Mouse (Mus musculus) embryonic fibroblast, embryonic 13.5 days (primary cell): ENCODE data around the gene Syngap1. TPM values are rescaled to one million over a fixed set of nuclear protein-coding genes. Genes with fewer than 3 reads are reported as not detected.

Experiments
- H3K27ac ChIP-seq: 2 replicates; pipeline ENCODE4 v1.5.1; 2012; ENCODE audit warnings: low read length, control low read depth, inconsistent platforms; ENCODE audit not compliant: insufficient read depth
- H3K4me1 ChIP-seq: 2 replicates; pipeline ENCODE4 v1.6.1; 2011; ENCODE audit warnings: low read length; ENCODE audit not compliant: control insufficient read depth, insufficient read depth
- H3K4me3 ChIP-seq: 2 replicates; pipeline ENCODE4 v1.5.1; 2011; ENCODE audit warnings: mild to moderate bottlenecking, control low read depth, low read length; ENCODE audit not compliant: insufficient read depth
- CTCF ChIP-seq: IDR thresholded peaks from 2 replicates; pipeline ENCODE4 v1.5.1; 2011; ENCODE audit warnings: mild to moderate bottlenecking, control low read depth, low read length, moderate library complexity, borderline replicate concordance; ENCODE audit not compliant: insufficient read depth
- POLR2A ChIP-seq: IDR thresholded peaks from 2 replicates; pipeline ENCODE4 v1.6.1; 2011; ENCODE audit warnings: low read depth, mild to moderate bottlenecking, control low read depth, low read length, moderate library complexity
- polyA plus RNA-seq: library from polyadenylated mRNA; stranded (reverse); fragments of >200 nt; gene quantifications from 2 replicates; pipeline ENCODE4 v1.2.4, GENCODE M21; 2011; ENCODE audit warnings: low read depth; ENCODE audit not compliant: missing spikeins, insufficient read length

The Syngap1 gene
- polyA plus RNA-seq, 1 experiment, result 52.2 TPM

DNA sequence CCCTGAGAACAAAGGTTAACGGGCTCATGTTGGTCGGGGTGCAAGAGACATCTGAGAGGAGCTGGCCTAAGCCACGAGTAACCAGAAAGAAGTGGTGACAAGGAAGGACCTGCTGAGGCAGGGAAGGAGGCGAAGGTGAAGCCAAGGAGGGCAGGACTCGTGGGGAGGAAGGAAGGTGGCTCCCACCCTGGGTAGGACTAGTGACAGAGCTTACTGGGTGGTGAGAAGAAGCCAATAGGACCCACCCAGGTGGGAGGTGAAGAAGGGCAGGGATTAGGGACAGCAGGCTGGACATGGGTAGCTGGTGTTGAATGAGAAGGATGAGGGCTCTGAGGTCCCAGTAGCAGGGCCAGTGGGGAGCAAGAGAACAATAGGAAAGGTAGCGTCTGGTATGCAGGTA, 12.1 kb downstream of the Syngap1 start:
- Histone ChIP-seq H3K27ac (peak overlapping the region; percentile 27; the same call in 1 of the 2 replicates), H3K4me3 (peak overlapping the region; percentile 27), H3K4me1 (peaks cover 25% of the 10 kb centered on the region)
- TF ChIP-seq POLR2A, result no peak
- TF ChIP-seq CTCF, result no peak

DNA sequence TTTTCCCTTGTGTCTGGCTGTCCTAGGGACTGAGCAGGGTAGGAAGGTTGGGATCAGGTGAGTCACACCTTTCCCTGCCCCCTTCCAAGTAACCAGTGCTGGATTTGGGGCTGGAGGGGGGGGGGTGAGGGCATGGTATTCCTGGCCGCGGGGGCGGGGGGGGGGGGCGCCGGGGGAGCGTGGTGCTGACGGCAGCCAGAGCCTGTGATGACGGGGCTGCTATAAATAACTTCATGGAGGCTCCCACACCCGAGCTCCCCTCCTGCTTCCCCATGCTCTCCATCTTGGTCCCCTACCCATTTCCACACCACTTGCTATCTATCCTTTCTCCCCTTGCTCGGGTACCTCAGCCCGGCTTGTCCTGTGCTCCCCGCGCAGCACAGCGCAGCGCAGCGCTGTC, 12.7 kb downstream of the Syngap1 start:
- Histone ChIP-seq H3K27ac (peak overlapping the region; percentile 68), H3K4me1 (peaks cover 25% of the 10 kb centered on the region), H3K4me3 (peak overlapping the region; percentile 27)
- no peak for TF ChIP-seq POLR2A
- TF ChIP-seq CTCF, result no peak

DNA sequence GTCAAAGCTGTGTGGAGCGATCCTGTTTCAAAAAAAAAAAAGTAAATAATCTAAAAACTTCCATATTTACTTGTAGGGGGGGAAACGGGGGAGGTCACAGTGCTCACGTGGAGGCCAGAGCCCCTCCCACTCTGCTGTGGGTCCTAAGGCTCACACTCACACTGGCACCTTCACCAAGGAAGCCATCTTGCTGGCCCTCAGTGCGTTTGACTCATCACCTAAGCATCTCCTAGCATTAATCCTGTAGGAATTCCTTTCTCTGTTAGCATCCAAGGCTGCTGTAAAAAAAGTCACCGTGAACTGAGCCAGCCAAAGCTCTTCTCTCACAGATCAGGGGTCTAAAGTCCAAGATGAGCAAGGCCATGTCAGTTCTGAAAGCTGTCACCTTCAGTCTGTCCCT, 15.3 kb downstream of the Syngap1 start:
- no peak for TF ChIP-seq CTCF
- no peak for TF ChIP-seq POLR2A
- Histone ChIP-seq H3K4me3 (no peak overlapping the region), H3K27ac (peak overlapping the region; percentile 35; the same call in 1 of the 2 replicates), H3K4me1 (peaks cover 13% of the 10 kb centered on the region)

DNA sequence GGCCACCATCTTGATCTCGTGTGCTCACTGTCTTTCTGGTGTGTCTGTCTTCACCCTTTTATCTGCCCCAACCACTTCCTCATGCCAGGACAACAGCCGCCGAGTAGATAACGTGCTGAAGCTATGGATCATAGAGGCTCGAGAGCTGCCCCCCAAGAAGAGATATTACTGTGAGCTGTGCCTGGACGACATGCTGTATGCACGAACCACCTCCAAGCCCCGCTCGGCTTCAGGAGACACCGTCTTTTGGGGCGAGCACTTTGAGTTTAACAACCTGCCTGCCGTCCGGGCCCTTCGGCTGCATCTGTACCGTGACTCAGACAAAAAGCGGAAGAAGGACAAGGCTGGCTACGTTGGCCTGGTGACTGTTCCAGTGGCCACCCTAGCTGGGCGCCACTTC, 15.8 kb downstream of the Syngap1 start:
- H3K27ac ChIP-seq, result peak overlapping the region; percentile 35; the same call in 1 of the 2 replicates
- no peak overlapping the region for H3K4me3 ChIP-seq
- H3K4me1 ChIP-seq, result peaks cover 13% of the 10 kb centered on the region
- TF ChIP-seq CTCF (no peak), POLR2A (no peak)

DNA sequence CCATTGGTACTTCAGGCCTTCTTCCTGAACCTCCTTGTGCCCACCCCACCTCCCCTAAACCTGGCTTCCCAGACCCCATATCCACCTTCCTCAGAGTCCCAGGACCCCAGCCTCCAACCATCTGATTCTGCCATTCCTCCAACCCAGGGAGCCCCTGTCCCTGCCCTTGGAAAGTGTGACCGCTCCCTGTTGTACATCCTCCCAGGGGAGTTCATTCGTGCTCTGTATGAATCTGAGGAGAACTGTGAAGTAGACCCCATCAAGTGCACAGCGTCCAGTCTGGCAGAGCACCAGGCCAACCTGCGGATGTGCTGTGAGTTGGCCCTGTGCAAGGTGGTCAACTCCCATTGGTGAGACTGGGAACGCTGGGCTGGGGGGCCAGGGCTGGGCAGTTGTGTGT, 16.8 kb downstream of the Syngap1 start:
- no peak for TF ChIP-seq POLR2A
- TF ChIP-seq CTCF, result no peak
- no peak overlapping the region for H3K27ac ChIP-seq
- H3K4me1 ChIP-seq, result peaks cover 13% of the 10 kb centered on the region
- no peak overlapping the region for H3K4me3 ChIP-seq

DNA sequence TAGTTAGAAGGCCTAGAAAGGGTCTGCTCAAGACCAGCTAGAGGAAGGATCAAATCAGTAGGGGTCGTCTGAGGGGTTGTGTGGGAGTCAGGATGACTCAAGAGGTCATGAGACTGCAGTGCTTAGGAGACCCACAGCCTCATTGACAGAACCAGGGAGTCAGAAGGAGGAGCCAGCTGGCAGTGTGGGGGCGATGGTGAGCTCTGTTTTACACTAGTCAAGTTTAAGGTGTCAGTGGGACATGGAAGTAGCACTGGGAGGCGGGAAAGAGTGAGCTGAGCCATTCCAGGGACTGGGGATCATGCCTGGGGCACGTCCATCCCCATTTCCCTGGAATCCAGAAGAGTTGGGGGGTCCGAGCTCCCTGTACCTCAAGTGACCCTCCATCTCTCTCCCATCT, 17.8 kb downstream of the Syngap1 start:
- TF ChIP-seq POLR2A (no peak), CTCF (no peak)
- Histone ChIP-seq H3K4me1 (peaks cover 8% of the 10 kb centered on the region), H3K27ac (no peak overlapping the region), H3K4me3 (no peak overlapping the region)

DNA sequence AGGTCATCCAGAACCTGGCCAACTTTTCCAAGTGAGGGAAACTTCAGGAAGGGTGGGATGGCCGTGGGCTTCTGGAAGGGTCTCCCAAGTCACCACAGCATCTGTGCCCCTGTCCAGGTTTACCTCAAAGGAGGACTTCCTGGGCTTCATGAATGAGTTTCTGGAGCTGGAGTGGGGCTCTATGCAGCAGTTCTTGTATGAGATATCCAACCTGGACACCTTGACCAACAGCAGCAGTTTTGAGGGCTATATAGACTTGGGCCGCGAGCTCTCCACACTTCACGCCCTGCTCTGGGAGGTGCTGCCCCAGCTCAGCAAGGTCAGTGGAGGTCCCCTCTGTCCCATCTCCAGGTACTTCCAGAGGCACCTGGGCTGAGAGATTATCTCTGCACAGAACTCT, 18.8 kb downstream of the Syngap1 start:
- no peak for TF ChIP-seq POLR2A
- no peak for TF ChIP-seq CTCF

DNA sequence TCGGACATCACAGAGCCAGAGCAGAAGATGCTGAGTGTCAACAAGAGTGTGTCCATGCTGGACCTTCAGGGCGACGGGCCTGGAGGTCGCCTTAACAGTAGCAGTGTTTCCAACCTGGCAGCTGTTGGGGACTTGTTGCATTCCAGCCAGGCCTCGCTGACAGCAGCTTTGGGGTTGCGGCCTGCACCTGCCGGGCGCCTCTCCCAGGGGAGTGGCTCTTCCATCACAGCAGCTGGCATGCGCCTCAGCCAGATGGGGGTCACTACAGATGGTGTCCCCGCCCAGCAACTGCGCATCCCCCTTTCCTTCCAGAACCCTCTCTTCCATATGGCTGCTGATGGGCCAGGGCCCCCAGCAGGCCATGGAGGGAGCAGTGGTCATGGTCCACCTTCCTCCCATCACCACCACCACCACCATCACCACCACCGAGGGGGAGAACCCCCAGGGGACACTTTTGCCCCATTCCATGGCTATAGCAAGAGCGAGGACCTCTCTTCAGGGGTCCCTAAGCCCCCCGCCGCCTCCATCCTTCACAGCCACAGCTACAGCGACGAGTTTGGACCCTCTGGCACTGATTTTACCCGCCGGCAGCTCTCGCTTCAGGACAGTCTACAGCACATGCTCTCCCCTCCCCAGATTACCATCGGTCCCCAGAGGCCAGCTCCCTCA, 20.7 kb downstream of the Syngap1 start:
- H3K4me3 ChIP-seq, result no peak overlapping the region
- no peak for TF ChIP-seq POLR2A
- no peak for TF ChIP-seq CTCF
- no peak overlapping the region for H3K27ac ChIP-seq
- H3K4me1 ChIP-seq, result peaks cover 1% of the 10 kb centered on the region; the same call in 1 of the 2 replicates

More for the DNA sequence above, 18.8 kb downstream of the Syngap1 start:
- Histone ChIP-seq H3K4me3 (no peak overlapping the region), H3K4me1 (peaks cover 5% of the 10 kb centered on the region), H3K27ac (no peak overlapping the region)

DNA sequence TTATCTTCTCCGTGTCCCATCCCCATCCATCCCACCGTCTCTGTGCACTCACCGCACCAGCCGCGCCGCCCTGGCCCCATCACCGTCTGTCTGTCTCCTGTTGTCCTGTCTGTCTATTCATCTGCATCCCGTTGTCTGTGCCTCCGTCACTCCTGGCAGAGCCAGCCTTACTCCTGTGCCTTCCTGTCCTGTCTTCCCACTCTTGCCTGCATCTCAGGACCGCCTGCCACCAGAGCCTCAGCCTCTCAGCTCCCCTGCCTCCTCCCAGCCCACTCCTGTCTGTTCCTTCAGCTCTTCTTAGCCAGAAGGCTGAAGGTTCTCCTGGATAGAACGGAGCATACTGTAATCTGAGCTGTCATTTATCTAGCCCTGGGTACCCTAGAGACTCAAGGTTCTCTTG, 25.9 kb downstream of the Syngap1 start:
- Histone ChIP-seq H3K27ac (no peak overlapping the region), H3K4me1 (no peaks in the 10 kb centered on the region), H3K4me3 (no peak overlapping the region)
- TF ChIP-seq CTCF (no peak), POLR2A (no peak)

DNA sequence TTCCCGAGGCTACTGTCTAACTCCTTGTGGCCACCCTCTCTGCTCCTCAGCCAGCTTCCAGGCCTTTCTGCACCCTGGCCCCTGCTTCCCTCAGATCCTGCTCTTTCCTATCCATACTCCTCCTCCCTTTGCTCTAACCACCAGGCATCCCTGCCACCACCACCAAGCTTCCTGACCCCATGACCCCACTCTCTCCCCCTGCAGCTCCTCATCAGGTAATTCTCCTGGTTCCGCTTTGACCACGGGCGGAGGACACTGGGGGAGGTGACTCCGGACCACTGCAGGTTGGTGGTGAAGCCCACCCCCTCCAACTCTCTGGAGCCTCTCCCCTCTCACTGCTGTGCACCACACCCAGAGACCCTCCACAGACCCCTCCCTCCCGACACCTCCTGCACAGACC, 26.4 kb downstream of the Syngap1 start:
- Histone ChIP-seq H3K4me3 (no peak overlapping the region), H3K4me1 (no peaks in the 10 kb centered on the region), H3K27ac (no peak overlapping the region)
- TF ChIP-seq CTCF (no peak), POLR2A (no peak)

DNA sequence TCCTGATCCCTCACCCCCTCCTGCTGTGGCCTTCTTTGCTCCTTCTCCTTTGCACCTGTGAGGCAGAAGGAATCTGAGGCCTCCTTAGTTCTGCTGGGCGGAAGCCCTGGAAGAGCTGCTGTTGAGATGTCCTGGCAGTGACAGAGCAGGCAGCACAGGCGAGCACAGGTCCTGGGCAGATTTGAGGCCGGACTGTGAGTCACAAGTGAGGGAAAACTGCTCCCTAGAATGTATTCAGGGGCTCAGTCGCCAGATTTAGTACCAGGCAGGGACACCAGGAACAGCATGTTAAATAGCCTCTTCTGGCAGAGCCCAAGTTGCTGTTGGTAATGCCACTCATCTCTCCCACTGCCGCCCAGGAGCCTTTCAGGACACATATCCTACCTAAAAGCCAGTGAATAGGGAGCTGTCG, 27.2 kb downstream of the Syngap1 start:
- Histone ChIP-seq H3K4me1 (no peaks in the 10 kb centered on the region), H3K4me3 (no peak overlapping the region), H3K27ac (no peak overlapping the region)
- TF ChIP-seq CTCF, result no peak
- no peak for TF ChIP-seq POLR2A
